Mouse (Mus musculus) layer of hippocampus, adult 11-12 months (tissue): Measurements from ENCODE around the gene Trat1.

Source experiments
- DNase-seq: peaks from one replicate; pipeline ENCODE4 v3.0.0; 2022; ENCODE audit warnings: low spot score

The Trat1 gene

DNA sequence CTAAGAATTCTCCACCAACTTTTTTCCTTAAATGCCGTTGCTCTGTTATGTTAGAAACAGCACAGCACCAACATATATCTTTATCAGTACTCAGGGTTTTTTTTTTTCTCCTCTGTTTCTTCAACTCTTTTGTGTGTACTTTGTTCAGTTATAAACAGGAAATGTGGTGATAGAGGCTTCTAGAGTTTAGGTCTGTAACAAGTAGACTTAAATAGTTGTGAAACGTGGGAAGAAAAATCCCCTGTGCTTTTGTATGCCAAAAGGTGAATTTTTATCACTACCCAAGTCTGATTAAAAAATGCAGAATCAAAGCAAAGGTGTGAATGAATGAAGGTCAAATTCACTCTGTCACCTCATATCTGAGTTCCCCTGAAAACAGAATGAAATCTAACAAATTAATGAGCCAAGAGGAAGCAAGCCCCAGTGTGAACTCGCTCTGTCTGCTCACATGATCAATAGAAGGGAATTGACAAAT lies at the start of gene Trat1:
Gene Trat1 (minus strand): TSS at position 51 of the 475 bp plus-strand sequence.
- no peak for DNase-seq

DNA sequence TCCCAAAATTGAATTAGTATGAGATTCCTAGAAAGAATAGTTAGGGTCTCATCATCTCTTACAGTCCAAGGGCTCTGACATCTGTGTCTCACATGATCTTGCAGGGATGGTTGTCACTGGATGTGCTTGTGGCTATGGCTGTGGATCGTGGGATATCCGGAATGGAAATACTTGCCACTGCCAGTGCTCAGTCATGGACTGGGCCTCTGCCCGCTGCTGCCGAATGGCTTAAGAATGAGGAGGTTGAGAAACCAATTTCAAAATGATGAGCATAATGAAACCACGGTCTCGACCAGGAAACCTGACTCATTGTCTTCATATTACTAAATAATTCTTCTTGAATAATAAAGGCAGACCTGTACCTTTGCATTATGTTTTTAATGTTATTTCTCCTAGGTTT lies 46.7 kb upstream of the Trat1 start:
- DNase-seq, result no peak

DNA sequence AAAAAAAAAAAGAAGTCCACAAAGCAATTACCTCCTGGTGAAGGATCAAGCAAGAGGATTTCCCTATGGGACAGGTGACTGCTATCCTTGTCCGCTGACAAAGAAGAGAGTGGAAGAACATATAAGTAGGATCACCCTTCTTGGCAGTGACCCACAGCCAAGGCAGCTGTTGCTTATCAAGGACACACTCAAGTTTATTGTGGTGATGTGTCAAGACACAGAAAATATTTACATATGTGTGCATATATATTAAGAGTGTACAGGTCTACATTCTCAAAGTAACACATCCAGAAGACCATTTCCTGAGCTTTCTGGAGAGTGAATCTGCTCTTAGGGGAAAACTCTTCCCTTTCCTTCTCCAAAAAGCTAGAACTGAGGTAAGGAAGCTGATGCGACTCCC lies 44.9 kb upstream of the Trat1 start, which contains the start of gene Retnlb:
Gene Retnlb (plus strand): TSS at position 162 of the 400 bp plus-strand sequence.
- no peak for DNase-seq

DNA sequence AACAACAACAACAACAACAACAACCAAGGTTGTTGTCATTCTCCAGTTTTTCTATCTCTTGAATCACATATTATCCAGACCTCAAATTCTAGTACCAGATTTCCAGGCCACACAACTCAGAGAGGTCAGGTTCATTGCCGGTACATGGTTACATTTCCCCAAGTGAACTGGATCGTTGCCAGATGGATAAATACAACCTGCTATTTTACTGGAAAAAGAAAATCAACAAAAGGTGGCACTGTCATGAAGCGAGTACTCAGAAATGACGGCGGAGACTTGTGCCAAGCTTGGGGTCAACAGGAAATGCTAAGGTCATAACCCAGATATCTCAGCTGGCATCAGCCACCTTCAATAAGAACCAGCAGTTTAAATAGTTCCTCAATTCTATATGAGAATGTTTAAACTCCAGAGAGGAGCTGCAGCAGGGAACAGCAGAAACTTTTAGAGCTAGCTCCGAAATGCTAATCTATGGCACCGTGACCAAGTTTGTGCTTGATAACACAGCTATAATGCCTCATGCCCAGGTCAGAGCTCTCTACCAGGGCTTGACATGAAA lies 40.1 kb upstream of the Trat1 start:
- no peak for DNase-seq

DNA sequence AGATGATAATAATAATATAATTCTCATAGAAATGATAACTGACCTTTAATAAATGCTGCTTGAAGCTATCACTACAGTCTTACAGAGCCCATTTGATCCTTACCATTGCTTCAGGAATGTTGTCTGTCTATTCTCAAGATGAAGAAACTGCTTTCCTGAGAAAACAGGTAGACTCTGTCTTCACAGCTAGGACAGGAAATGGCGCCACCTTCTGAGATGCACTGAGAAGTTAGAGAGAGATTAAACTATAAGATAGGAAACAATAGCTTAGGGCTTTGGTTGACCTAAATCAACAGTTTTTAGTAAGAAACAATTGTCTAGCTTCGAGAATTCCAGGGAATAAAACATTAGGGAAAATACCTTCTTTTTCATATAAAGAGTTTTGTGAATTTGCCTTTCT lies 37.6 kb upstream of the Trat1 start:
- no peak for DNase-seq

DNA sequence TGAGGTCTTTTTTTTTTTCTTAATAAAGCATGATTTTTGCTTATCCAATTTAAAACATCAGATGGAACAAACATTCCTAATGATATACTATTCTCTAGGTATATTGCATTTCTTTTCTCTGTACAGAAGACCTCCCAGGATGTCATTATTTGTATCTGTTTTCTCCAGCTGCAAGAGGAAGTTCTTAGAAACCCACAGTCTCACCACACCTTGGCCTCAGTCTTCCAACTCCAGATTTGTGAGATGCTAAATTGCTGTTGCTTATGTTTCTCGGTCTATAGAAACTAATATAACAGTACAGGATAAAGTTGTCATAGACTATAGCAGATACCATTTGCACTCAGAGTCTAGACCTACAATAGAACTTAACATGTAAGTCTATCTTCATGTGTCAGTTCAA lies 34.7 kb upstream of the Trat1 start:
- no peak for DNase-seq

DNA sequence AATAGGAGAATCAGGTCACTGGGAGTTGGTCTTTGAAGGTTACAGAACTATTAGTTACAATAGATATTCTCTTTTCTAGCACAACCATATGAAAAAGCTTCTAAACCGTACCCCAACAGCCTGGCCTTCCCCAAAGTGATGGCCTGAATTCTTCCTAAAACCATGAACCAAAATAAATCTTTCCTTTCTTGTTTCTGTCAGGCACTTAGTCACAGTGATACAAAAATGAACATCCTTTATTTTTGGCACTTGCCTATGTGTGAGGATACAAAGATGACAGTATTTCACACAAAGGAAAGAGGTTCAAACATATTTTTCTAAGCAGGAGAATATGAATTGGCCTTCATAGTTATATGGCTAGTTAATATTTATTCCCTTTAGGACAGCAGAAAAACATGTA lies 33.6 kb upstream of the Trat1 start:
- no peak for DNase-seq

DNA sequence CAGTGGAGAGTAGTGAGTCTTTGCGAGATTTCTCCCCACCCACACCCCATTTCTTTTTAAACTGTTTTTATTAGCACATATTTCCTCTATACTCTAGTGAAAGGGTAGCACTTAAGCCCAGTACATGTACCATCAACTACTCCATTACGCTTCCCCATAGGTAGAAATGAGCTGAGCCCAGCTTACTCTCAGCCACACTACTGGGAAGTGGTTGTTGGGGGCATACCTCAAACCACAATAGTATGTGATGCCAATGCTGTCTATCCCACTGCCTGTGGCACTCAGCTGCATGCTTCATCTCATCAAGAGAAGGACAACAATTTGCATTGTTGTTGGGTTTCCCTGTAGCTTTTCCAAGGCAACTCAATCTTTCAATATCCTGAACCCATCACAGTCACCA lies 29.1 kb upstream of the Trat1 start:
- DNase-seq, result no peak

DNA sequence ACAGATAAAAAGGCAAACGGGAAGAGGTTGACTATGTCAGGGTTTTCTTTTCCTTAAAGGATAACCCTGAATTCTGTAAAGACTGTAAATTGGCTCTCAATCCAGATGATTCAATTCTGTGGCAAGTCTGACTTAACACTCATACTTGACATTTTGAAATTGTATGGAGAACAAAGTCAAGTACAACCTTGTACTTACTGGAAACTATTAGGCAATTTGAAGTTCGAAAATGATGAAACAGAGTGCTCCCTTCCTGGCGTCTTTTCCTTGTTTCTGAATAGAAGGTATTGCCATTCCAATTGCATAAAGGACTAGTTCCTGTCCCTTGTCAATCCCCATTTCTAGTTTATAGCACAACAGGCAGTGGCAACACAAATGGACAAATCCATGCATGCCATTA lies 27.6 kb upstream of the Trat1 start:
- DNase-seq, result no peak

DNA sequence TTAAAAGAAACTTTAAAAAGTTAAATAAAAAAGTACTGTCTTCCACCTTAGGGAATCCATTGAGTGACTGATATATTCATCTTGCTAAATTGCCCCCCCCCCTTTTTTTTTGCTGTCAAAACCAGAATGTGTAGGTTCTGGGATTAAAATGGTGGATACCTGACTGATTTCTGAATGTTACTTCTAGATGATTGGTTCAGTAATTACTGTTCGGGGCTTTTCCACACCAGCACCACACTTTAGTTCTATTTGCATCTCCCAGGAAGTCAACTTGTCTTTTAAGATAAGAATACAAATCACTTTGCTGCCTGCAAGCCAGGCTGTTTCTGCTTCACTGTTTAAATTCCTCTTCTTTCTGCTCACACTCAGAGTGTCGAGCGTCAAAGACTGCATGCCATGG lies 26.5 kb upstream of the Trat1 start:
- no peak for DNase-seq

DNA sequence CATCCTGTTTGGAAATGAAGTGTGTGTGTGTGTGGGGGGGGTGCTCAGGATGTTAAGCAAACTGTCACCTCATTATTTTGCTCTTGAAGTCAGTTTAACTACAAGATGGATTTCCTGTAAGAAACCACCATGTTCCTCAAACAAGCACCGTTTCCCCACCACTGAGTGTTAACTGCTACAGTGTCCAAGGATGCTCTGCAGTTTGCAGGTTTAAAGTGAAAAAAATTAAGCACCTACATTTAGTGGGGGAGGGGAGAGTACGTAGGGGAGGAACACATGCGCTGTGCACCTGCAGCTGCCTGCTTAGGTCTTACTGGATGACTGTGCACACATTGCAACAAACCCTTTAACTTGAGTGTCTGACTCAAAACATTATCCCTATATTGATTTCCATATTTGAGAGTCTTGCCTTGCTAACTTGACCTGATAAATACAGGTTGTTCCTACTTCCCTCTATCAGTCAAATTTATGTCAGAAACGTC lies 16.9 kb upstream of the Trat1 start:
- DNase-seq, result no peak

DNA sequence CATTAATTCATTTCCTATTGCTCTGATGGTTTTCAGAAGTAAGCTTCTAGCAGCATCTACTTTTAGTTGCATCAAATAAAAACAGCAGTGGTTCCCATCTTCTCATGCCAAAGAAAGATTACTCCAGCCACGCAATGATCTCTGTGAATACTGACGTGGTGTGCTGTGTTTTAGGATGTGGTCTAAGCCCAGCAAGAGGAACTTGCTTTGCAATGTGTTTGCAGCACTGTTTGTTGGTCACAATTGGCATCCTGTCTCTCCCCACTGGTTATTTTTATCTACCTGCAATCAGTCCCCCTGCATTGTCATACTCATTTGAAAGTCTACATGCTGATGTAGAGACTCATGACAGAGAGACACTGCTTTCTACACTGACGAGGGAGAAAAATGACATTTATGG lies 14.4 kb upstream of the Trat1 start:
- no peak for DNase-seq

DNA sequence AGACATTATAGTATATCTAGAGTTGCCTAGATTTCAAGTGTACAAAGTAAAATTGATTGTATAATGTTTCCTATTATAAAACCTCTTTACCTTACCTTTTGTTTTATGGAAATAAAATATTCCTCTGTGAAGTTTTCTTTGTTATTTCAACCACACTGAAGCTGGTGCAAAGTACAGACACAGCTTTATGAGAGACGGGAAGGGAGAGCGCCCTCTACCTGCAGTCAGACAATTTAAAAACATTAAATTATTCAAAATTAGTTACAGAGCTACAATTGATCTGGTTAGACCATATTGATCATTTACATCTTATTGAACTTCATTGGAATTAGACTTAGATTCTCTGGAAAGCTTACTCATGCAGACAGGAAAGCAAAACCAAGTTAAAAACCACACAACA lies 5.4 kb upstream of the Trat1 start:
- no peak for DNase-seq

DNA sequence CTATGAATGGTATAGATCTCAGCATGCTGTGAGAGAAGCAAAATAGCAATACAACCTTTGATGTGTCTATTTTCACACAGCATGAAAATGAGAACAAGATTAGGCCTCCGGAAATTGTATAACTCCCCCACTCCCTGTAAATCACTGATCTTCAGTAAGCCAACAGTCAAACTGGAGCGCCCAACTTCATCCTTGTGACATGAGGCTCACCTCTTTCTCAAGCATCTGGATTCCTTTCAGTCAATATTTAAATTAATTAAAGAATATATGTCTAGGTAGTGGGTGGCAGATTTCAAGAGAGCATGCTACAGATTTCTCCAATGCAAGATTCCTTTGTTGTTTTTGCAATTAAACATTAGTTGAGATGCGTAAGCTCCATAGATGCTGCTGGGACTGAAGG lies 2.6 kb downstream of the Trat1 start:
- no peak for DNase-seq

DNA sequence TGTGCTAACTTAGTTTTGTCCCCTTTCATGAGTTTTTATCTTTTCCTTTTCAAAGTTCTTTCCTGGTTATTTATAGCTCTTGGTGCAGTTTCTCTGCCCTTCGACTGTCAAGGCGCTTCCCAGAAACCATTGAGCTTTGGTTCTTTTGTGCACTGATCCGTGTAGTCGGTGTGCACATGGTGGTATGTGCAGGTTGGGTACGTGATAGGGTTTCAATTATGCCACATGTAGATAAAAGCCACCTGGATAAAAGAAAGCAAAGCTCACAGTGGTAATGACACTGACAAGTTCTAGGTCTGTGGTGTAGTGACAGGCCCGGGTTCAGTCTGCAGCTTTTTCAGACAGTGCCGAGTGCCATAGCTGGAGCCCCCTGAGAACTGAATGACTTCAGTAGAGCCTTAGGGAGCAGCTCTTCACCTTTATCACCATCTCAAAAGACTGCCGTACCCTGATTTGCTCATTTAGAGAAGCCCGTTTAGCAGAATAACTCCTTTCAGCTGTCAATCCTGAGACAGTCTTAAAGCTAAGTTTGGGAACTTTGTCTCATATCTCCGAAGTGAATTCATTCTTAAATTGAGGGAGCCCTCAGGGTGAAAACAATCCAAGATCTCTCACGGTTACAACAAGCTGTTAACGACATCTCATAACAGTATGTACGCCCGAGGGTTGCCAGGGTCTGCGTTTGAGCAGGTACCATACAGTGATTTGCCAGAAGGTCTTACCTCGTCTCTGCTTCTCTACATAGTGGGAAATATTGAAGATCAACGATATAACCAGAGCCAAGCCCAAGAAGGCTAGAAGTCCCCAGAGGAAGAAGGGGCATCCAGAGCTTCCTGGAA lies 11.0 kb downstream of the Trat1 start:
- no peak for DNase-seq

DNA sequence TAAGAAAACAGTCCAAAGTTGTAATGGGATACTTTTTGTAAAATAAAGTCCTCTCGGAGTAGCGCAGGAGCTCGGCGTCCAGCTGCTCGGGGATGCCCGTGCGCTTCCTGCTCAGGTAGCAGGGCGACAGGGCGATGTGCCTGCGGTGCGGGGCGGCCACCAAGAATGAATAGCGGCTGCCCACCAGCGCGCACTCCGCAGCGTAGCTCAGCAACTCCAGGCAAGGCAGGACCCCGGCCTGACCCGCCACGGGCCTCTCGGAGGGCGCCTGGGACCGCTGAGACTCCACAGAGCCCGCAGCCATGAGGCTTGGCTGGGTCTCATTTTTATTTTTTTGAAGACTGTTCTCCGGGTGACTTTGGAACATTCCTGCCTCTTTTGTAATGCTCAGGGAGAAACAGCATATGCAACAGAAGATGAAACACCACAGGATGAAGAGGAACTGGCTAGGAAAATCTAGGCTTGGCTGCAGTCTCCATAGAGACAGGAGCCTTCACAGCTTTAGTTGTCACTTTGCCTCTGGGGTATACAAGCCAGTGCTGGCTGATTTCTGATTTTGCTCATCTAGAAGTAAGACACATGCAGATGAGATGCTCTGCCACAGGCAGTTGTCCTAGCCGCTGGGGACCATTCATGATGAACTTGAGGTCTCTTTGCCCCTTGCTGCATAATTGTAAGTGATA lies 21.5 kb downstream of the Trat1 start:
- DNase-seq, result no peak

DNA sequence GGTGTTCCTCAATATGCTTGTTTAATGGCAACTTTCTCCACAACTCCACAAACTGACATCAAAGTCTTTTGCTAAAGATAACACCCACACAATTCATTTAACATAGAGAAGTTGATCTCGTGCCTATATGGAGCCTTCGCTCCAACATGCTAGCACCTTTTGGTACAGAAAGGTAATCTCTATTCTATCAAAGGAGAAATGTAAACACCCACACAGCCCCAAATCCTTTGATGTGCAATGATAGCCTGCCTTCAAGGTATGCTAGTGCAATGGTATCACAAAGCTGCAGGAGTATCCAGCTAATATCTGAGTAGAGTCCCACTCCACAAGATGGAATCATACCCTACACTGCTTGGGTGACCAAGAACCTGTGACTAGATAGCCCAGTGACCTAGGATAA lies 26.4 kb downstream of the Trat1 start:
- no peak for DNase-seq

DNA sequence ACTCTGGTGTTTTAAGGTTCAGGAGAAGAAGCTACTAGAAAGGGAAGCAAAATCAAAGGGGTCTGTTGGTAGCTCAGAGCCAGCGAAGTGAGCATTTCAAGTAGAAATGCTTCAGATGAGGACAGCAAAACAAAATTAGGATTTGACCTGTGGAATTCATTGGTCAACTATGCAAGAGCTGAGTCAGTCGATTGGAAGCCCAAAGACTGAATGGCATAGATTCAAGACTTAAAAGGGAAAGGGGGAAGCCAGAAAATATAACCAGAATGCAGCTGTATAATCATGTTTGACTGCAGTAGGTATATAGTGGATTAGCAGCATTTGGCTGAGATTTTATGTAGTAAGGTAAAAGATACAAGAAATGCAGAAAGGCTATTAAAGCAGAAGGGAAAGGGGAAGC lies 26.8 kb downstream of the Trat1 start:
- no peak for DNase-seq

DNA sequence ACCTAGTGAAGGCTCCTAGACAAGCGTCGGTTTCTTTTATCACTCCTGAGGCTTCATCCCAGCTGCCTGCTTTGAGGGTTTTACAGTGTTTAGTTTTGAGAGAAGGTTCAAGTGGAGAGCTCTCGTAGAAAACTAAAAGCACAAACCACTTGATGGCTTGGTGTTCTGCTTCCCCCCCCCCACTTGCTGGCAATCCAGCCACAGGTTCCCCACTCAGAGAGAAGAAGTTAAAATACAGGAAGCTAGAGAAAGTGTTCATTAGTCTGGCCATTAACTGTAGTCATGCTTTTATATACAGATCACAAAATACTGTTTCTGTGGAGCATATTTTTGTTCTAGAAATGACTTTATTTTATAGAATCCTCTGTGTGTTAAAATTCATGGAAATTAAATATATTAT lies 30.3 kb downstream of the Trat1 start:
- DNase-seq, result no peak

DNA sequence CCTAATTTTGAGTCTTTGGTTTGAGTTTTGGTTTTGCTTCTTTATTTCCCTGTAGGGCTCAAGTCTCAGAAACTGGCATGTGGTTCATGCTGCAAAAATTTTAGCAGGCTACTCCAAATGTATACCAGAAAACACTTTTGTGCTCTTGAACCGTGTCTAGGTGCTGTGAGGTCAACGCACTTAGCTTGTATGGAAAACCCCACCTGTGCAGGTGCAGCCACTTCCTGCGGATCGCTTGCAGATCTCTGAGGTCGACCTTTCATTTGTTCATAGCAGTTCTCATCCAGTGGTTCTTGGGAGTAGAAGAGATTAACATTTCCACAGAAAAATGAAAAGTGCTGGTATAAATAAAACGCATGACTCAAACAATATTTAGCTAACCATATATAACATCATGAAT lies 31.8 kb downstream of the Trat1 start:
- no peak for DNase-seq

DNA sequence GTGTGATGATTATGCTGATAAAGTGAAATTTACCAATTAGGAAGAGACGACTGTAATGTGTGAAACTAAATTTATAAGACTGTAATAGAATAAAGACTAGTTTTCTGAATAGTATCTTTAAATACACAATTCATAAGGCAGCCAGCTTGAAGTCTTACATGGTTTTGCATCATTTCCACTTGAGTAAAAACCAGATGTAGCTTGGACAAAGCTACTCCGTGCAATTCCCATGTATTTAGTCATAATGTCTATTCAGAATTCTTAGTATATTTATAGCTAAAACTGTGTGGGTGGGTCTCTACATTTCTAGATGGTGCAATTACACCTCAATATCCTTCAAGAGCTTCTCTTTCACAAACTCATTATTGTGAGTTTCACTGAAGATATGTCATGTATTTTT lies 33.4 kb downstream of the Trat1 start:
- DNase-seq, result no peak

DNA sequence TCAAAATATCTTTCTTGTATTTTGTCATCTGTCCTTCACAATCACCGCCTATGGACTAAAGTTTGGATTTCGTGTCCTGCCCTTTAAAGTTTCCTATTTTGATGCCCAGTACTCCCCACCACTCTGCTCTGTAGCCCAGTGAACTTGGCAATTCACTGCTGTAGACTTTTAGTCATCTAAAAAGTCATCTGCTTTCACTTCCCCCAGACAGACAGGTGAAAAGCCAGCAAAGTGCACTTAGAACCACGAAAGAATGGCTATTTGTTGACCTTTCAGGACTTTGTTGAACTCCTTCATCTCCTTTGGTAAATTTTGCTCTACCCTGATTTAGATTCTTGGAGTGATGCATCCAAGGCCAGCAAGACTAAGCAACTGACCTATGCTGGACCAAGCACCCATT lies 34.9 kb downstream of the Trat1 start:
- DNase-seq, result no peak

DNA sequence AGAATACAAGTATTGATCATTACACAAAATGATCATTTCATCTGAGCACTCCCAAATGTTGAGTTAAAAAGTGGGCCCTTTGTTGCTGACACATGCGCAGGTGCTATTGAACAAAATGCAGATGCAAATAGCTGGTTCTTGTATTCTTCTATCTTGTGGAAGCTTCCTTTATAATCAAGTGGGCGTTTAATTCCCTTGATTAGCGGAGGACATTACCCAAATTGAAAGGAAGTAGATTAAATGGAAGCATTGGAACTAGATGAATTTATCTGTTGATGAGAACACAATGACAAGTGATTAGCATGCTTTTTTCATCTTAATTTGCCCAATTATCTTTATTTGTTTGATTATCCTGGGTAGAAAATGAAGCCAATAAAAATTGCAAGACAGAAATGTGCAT lies 51.6 kb downstream of the Trat1 start:
- DNase-seq, result no peak
